Mouse (Mus musculus) CD4-positive helper T cell, adult 2 months (primary cell): Measurements from ENCODE around the gene Epb41l3.

Experiments
- DNase-seq: peaks from one replicate; pipeline ENCODE4 v3.0.0-alpha.2; 2012; ENCODE audit warnings: low read depth, missing footprints, low spot score

Epb41l3 gene

DNA sequence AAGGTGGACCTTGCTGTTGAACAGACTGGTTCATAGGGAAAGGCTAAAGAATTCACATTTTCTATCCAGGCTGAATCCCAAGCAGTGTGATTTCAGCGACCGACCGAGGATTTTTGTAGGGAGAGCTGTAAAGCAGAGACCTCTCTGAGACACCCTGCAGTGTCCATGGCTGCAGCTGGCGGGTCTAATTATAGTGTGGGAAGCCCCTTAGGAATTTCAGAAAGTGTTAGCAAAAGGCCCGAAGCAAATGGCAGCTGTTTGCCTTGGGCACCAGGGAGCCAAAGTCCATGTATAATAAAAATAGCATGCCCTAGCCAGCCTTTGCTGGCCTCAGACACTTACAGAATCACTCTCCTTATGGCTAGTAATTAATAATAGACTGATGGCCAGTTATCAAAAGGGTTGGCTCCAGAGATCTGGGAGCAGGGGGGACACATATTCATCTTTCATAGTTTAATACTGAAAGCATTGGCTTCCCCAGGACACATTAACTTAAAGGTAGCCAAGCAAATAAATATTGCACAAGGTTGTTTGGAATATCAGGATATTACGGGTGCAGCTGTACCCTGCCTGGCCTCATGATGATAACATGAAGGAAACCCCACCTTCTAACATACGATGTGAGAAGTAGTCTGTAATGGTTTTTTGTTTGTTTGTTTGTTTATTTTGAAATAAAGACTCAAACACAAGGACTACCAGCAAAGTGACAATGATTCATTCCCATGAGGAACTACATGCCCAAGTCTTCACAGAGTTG, 106.3 kb downstream of the Epb41l3 start:
- DNase-seq, result no peak

DNA sequence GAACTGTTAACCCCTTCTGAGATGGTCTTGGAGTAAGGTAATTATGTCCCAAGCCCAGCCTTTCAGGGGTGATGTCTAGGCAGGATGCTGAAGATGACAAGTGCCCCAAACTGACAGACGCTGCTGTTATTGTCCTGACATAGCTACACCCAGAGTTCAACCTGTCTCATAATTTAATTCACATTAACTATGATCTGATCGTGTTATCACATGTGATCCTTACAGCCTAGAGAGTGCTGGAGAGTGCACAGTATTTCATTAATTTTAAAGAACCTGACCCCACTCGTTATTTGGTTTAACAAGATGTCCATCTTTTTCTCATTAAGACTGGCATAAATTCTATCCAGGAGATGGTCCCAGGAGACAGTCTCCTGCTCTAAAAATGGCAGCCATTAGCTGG, 112.3 kb downstream of the Epb41l3 start:
- DNase-seq, result no peak

DNA sequence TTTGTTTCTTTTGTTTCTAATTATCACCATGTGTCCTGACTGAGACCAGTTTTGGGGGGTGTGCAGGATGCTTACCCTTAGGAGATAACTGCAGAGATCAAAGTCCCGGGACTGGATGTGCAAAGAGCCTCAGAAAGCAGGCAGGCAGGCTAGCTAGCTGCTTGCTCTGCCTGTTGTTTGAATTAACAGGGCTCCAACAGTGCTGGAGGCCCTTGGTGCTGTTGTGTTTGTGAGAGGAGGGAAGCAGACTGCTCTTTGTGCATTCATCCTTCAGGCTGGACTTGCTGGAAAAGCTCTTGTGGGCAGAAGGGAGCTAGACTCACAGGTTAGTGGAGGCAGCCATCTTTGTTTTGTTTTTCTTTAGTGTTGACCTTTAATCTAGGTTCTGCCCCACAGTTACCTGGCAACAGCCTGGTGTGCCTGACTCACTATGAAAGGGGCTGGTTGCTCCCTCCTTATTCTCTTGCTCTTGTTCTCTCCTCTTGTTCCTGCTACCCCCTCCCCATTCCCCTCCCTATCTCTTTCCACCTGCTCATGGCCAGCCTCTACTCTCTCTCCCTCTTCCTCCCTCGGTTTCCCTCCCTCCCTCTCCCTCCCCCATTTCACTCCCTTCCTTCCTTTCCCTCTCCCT, 117.5 kb downstream of the Epb41l3 start:
- DNase-seq, result no peak

DNA sequence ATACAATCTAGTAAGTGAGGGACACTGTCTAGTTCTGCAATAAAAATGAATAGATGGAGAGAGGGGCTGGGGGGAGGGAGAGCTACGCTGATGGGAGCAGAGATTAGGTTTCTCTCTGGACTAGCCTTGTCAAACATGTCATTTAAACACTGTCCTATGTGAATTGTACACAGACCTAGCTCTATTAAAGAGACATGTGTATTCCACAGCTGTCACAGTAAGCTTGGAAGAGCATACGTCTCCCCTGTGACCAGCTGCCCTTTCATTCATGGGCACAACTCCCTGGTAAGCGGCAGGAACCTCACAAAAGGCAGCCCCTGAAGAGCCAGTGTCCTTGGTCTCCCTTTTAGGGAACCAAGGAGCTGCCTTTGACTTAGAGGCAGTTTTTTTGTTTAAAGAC, 119.1 kb downstream of the Epb41l3 start:
- no peak for DNase-seq

- DNase-seq, result no peak
Measured at GRCm38 (mm10) chr17:69195758-69196157, 120.3 kb downstream of the Epb41l3 start.

DNA sequence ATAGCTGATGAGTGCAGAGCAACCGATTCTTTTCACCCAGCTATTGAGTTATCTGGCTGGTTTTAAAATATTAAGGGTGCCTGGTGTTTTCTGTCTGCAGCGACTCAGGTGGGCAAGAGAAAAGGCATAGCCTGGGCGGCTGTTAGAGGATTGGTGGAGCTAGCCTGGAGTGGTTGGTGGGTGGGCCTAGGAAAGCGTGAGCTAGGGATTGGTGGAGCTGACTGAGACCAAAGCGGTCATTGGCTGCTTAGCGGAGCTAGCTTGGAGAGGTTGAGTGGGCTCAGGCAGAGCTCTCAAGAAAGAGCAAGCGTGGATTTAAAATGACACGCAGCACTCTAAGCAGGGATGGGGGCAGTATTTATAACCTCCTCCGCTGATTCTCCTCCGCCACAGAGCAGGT, 121.2 kb downstream of the Epb41l3 start:
- no peak for DNase-seq

GRCm38 (mm10) chr17:69198805-69199204, 123.3 kb downstream of the Epb41l3 start:
- DNase-seq, result no peak

DNA sequence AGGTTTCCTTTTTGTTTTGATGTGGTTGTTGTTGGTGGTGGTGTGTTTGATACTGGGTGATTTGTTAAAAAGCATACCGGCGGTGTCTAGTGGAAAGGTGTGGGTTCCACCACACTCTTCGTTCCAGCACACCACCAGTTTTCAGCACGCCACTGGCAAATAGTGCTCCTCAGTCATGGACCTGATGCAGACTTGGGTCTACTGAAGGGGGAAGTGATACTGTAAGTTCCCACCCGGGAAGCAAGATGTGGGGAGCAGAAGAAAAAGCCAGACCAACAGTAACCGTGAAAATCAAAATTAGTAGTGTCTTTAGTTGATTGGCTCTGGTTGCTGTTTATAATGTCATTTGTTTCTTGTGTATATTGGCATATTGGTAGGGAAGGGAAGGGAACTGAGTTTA, 124.3 kb downstream of the Epb41l3 start:
- no peak for DNase-seq

DNA sequence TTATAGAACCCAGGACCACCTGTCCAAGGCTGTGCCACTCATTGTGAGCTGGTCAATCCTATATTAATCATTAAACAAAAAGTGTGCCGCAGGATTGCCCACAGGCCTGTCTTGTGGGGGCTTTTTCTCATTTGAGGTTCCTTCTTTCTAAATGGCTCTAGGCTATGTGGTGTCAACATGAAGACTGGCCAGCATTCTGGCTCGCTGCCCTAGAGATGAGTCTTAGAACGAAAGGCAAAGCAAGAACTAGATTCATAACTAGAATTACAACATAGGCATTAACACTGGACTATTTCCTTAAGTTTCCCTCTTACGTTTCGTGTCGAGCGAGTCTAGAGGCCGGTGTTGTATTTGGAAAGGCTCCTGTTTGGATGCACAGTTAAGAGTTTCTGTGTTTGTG, 125.5 kb downstream of the Epb41l3 start:
- no peak for DNase-seq

- no peak for DNase-seq
Measured at GRCm38 (mm10) chr17:69205282-69205999, 130.0 kb downstream of the Epb41l3 start.

GRCm38 (mm10) chr17:69207562-69208312, 132.3 kb downstream of the Epb41l3 start:
- no peak for DNase-seq

DNA sequence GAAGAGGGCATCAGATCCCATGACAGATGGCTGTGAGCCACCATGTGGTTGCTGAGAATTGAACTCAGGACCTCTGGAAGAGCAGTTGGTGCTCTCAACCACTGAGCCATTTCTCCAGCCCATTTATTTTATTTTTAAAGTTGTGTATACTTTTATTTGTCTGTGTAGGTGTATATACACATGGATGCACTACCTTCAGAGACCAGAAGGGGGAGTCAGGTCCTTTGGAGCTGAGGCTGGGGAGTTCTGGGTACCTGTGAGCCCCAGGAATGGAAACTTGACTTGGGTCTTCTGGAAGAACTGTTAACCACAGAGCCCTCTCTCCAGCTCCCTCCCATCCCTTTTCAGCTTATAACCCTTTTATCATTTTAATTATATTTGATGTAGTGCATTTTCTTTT, 135.6 kb downstream of the Epb41l3 start:
- DNase-seq, result no peak

GRCm38 (mm10) chr17:69216120-69216519, 140.6 kb downstream of the Epb41l3 start:
- no peak for DNase-seq

GRCm38 (mm10) chr17:69220849-69221248, 145.4 kb downstream of the Epb41l3 start:
- no peak for DNase-seq

- DNase-seq, result no peak
Measured at GRCm38 (mm10) chr17:69221377-69221776, 145.9 kb downstream of the Epb41l3 start.

- DNase-seq, result no peak
Measured at GRCm38 (mm10) chr17:69221966-69222692, 146.6 kb downstream of the Epb41l3 start.

DNA sequence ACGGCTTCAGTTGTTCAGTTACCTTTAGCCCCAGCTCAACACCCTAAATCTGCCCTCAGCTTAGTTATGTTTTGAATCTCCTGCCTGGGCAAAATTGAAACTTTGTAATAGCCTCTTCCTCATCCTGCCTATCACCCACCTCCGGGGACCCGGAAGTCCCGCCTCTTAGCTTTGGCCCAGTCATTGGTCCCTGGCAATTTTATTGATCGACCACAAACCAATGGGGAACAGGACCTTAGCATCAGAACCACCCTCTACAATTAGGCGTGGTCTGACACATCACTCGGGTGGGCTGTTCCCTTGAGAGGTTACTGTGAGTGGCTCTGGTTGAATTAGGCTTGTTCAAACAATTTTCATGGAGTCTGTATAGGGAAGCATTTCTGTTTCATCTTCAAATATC, 150.5 kb downstream of the Epb41l3 start:
- DNase-seq, result no peak

- no peak for DNase-seq
Measured at GRCm38 (mm10) chr17:69227426-69228014, 152.0 kb downstream of the Epb41l3 start.

DNA sequence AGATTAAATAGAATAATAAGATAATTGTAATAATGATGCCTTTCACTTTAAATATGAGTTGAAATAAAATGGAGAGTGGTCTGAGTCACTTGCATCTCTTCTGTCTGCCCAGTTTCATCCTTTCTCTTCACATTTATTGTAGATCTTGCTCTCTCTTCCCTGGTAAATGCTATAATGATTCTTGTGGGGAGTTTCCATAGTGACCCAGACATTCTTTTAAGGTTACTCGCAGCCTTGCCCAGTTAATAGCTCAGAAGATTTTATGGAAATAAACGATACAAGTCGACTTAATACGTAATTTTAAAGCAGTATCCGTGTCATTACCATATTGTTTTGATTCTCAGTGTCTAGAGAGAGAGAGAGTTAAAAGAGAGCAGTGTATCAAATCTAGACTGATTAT, 154.0 kb downstream of the Epb41l3 start:
- DNase-seq, result no peak

- no peak for DNase-seq
Measured at GRCm38 (mm10) chr17:69230131-69230621, 154.7 kb downstream of the Epb41l3 start.

DNA sequence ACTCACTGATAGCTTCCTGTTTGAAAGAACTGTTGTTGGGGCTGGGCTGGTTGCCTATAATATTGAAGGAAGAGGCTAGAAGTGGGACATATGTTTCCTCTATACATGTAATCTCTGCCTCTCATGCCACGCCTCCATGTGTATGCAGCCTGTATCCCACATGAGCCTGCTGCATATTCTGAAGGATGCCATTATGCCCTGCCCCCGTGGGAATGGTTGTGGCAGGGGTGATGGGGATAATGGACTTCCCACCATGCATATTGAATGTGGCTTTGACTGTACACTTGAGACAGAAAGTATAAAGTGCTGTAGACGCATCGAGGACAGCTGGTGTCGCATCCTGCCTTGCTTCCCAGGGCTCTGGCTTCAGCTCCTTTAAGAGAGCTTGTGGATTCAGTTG, 155.9 kb downstream of the Epb41l3 start:
- no peak for DNase-seq
